ENCODE assay signal across 7 mouse cellular contexts in the genomic region with DNA sequence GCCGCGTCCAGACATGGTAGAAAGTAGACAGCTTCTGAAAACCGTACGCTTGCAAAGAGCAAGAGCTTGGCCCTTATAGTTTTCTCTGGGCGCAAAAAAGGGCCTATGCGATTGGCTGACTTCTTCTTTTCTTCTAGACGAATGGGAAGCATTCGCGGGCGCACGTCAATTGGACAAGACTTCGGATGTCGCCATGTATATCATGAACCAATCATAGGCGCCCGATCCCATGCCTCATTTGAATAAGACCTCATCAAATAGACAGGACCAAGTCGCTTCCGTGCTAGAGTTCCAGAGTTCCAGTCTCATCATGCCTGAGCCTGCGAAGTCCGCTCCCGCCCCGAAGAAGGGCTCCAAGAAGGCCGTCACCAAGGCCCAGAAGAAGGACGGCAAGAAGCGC. TPM values are rescaled to one million over a fixed set of nuclear protein-coding genes. Genes with fewer than 3 reads are reported as not detected.
DNase-seq lines count a peak whose midpoint lies in the region; ATAC-seq and TF ChIP-seq lines count a peak whose summit lies in the region.
"Not testable (repeated sequence)": the region's sequence is repeated elsewhere in the genome, so short reads cannot be mapped to it uniquely, and the experiment has no call there.

A gene (minus strand): TSS at position 47 of the 400 bp plus-strand sequence.
A gene (plus strand): TSS at position 283 of the 400 bp plus-strand sequence.

- not testable (repeated sequence) for DNase-seq in left cerebral cortex, postnatal 10 days (ENCODE audit: extremely low spot score in 1 of 2, low spot score in 2 of 2); lung, embryonic 14.5 days; neural tube, embryonic 11.5 days (ENCODE audit: low spot score)

- no CpG with 5 or more reads among the region's 24 CpGs for WGBS in bone marrow, adult 2 months
- WGBS in forebrain, embryonic 16.5 days, result no CpG with 5 or more reads among the region's 24 CpGs
- WGBS in heart, embryonic 16.5 days, result no CpG with 5 or more reads among the region's 24 CpGs
- WGBS in intestine, embryonic 15.5 days, result no CpG with 5 or more reads among the region's 24 CpGs
- WGBS in lung, embryonic 14.5 days, result no CpG with 5 or more reads among the region's 24 CpGs
- WGBS in neural tube, embryonic 11.5 days, result no CpG with 5 or more reads among the region's 24 CpGs

- H3K9me3 ChIP-seq in forebrain, embryonic 16.5 days (ENCODE audit: control insufficient read depth, low read length); heart, embryonic 16.5 days (replicated peaks; ENCODE audit: control insufficient read depth, low read length); intestine, embryonic 15.5 days; lung, embryonic 14.5 days (ENCODE audit: low read depth, low read length); neural tube, embryonic 11.5 days (ENCODE audit: control insufficient read depth, low read length): not testable (repeated sequence)

- not testable (repeated sequence) for H3K9ac ChIP-seq in forebrain, embryonic 16.5 days (replicated peaks; ENCODE audit: low read depth, low read length); heart, embryonic 16.5 days (ENCODE audit: low read length); intestine, embryonic 15.5 days; lung, embryonic 14.5 days; neural tube, embryonic 11.5 days (ENCODE audit: low read length)

- TF ChIP-seq CTCF in bone marrow, adult 2 months (IDR thresholded peaks at IDR 0.05; ENCODE audit: control insufficient read depth, insufficient read depth, low read length); lung, embryonic 14.5 days (IDR thresholded peaks at IDR 0.05; ENCODE audit: low read depth): not testable (repeated sequence)

- not testable (repeated sequence) for H3K4me3 ChIP-seq in bone marrow, adult 2 months (replicated peaks; ENCODE audit: control insufficient read depth, low read depth, low read length); forebrain, embryonic 16.5 days (replicated peaks; ENCODE audit: low read length); heart, embryonic 16.5 days (ENCODE audit: low read length); intestine, embryonic 15.5 days (replicated peaks); lung, embryonic 14.5 days (ENCODE audit: low read depth, low read length); neural tube, embryonic 11.5 days (ENCODE audit: low read depth, low read length)

- not testable (repeated sequence) for H3K4me1 ChIP-seq in bone marrow, adult 2 months (ENCODE audit: control insufficient read depth, insufficient read depth, low read length); forebrain, embryonic 16.5 days (replicated peaks; ENCODE audit: control insufficient read depth, insufficient read depth, low read length); heart, embryonic 16.5 days (ENCODE audit: control insufficient read depth, insufficient read depth, low read length); intestine, embryonic 15.5 days (replicated peaks); lung, embryonic 14.5 days (ENCODE audit: insufficient read depth); neural tube, embryonic 11.5 days (ENCODE audit: control insufficient read depth, insufficient read depth, low read length)

- peak; percentile 96 for ATAC-seq in forebrain, embryonic 16.5 days
- ATAC-seq in heart, embryonic 16.5 days (replicated peaks; ENCODE audit: extremely low read depth, insufficient read depth, low FRiP score), result peak; percentile 91
- peak; percentile 93 for ATAC-seq in intestine, embryonic 15.5 days
- ATAC-seq in lung, embryonic 14.5 days (ENCODE audit: insufficient read depth), result peak; percentile 92
- ATAC-seq in neural tube, embryonic 11.5 days (ENCODE audit: insufficient read depth, low FRiP score, low TSS enrichment), result peak; percentile 94

- H3K4me2 ChIP-seq in forebrain, embryonic 16.5 days (ENCODE audit: low read length); heart, embryonic 16.5 days (ENCODE audit: low read depth, low read length); intestine, embryonic 15.5 days (replicated peaks); lung, embryonic 14.5 days; neural tube, embryonic 11.5 days (ENCODE audit: low read depth): not testable (repeated sequence)

- not testable (repeated sequence) for H3K27ac ChIP-seq in bone marrow, adult 2 months (ENCODE audit: control insufficient read depth, insufficient read depth, low read depth, low read length, poor library complexity); forebrain, embryonic 16.5 days (ENCODE audit: low read length); heart, embryonic 16.5 days (ENCODE audit: low read length); intestine, embryonic 15.5 days; lung, embryonic 14.5 days (ENCODE audit: low read depth); neural tube, embryonic 11.5 days (ENCODE audit: low read depth, low read length)

- not testable (repeated sequence) for H3K36me3 ChIP-seq in forebrain, embryonic 16.5 days (ENCODE audit: control insufficient read depth, insufficient read depth); heart, embryonic 16.5 days (ENCODE audit: control insufficient read depth, insufficient read depth); intestine, embryonic 15.5 days; lung, embryonic 14.5 days (ENCODE audit: insufficient read depth); neural tube, embryonic 11.5 days (ENCODE audit: control insufficient read depth, insufficient read depth, low read length)

- intact Hi-C loops in left cerebral cortex, postnatal 10 days (cut with DNase I), result not testable (repeated sequence)

- not testable (repeated sequence) for H3K27me3 ChIP-seq in forebrain, embryonic 16.5 days (replicated peaks; ENCODE audit: control insufficient read depth, insufficient read depth, low read length); heart, embryonic 16.5 days (ENCODE audit: control insufficient read depth, insufficient read depth, low read length); intestine, embryonic 15.5 days (replicated peaks); lung, embryonic 14.5 days (ENCODE audit: insufficient read depth, low read length); neural tube, embryonic 11.5 days (ENCODE audit: control insufficient read depth, insufficient read depth, low read length)

- not testable (repeated sequence) for TF ChIP-seq POLR2A in bone marrow, adult 2 months (IDR thresholded peaks at IDR 0.05; ENCODE audit: borderline replicate concordance, control insufficient read depth, low read depth, low read length)

RNA-seq across cellular contexts. Expression of the first gene that starts in this region (rescaled TPM):
- 94.2 and 102 TPM in 2 replicates for polyA plus RNA-seq in bone marrow, adult 2 months (2011; ENCODE audit: insufficient read depth, insufficient read length, low replicate concordance, missing spikeins)
- 1,189 and 1,296 TPM in 2 replicates for polyA plus RNA-seq in forebrain, embryonic 16.5 days (2015; fragmentation: Nextera tagmentation; extraction: Ambion mirVana)
- 1,370 and 1,778 TPM in 2 replicates for polyA plus RNA-seq in heart, embryonic 16.5 days (2015; fragmentation: Nextera tagmentation; extraction: Ambion mirVana)
- 2,704 and 3,243 TPM in 2 replicates for polyA plus RNA-seq in intestine, embryonic 15.5 days (2015; fragmentation: Nextera tagmentation; extraction: Ambion mirVana)
- total RNA-seq in left cerebral cortex, postnatal 10 days (2021), result 10 to 100 TPM; 66.4 to 75.9 TPM
- 5,437 and 5,439 TPM in 2 replicates for polyA plus RNA-seq in lung, embryonic 14.5 days (2014; fragmentation: Nextera tagmentation; extraction: Ambion mirVana)
- polyA plus RNA-seq in neural tube, embryonic 11.5 days (2014; fragmentation: Nextera tagmentation; extraction: Ambion mirVana), result 4,141 and 4,626 TPM in 2 replicates

RNA-seq across cellular contexts. Expression of the second gene that starts in this region (rescaled TPM):
- 36.9 and 43.8 TPM in 2 replicates for polyA plus RNA-seq in bone marrow, adult 2 months (2011; ENCODE audit: insufficient read depth, insufficient read length, low replicate concordance, missing spikeins)
- polyA plus RNA-seq in forebrain, embryonic 16.5 days (2015; fragmentation: Nextera tagmentation; extraction: Ambion mirVana), result 7.8 and 8.3 TPM in 2 replicates
- 9.6 and 10.5 TPM in 2 replicates for polyA plus RNA-seq in heart, embryonic 16.5 days (2015; fragmentation: Nextera tagmentation; extraction: Ambion mirVana)
- polyA plus RNA-seq in intestine, embryonic 15.5 days (2015; fragmentation: Nextera tagmentation; extraction: Ambion mirVana), result 15.0 and 16.4 TPM in 2 replicates
- 10 to 100 TPM; 47.5 to 49.6 TPM for total RNA-seq in left cerebral cortex, postnatal 10 days (2021)
- polyA plus RNA-seq in lung, embryonic 14.5 days (2014; fragmentation: Nextera tagmentation; extraction: Ambion mirVana), result 26.4 and 28.5 TPM in 2 replicates
- 20.0 TPM in 2 replicates for polyA plus RNA-seq in neural tube, embryonic 11.5 days (2014; fragmentation: Nextera tagmentation; extraction: Ambion mirVana)

Comparison
In these comparisons a context has a peak if more than half of its experiments do, and no peak if none do; other contexts are left out.
1. RNA of the first gene that starts in this region (polyA plus RNA-seq): 5,437 to 5,439 TPM in lung, embryonic 14.5 days, 4,141 to 4,626 TPM in neural tube, embryonic 11.5 days, 2,704 to 3,243 TPM in intestine, embryonic 15.5 days, 1,370 to 1,778 TPM in heart, embryonic 16.5 days and 1,189 to 1,296 TPM in forebrain, embryonic 16.5 days; 94.2 to 102 TPM in bone marrow, adult 2 months; every median in the first group is over 10 times any median in the second.
2. Peak in every context shown above with its lines, with median percentiles within 50 percentile points of each other: ATAC-seq.